Mouse (Mus musculus): ENCODE measurements around the gene Prkaa1. TPM values are rescaled to one million over a fixed set of nuclear protein-coding genes. Genes with fewer than 3 reads are reported as not detected.

The Prkaa1 gene
- total RNA-seq, 4 experiments from 2014 or later, result 23.2 to 24.7 (median 24.2) TPM

Other genes starting within 250 kb of the Prkaa1 start
- gene Mroh2b, start 245.1 kb upstream of the Prkaa1 start, total RNA-seq (2022), result not detected
- gene C7, start 80.1 kb upstream of the Prkaa1 start, total RNA-seq (2022), result 1 to 10 TPM in 3 of 4 experiments, under 1 TPM in 1; 0.95 to 1.2 (median 1.1) TPM
- 1 to 10 TPM; 2.2 to 3.0 (median 2.8) TPM for gene Card6, start 35.3 kb upstream of the Prkaa1 start, total RNA-seq (2022)
- 100 to 1,000 TPM; 292 to 338 (median 307) TPM for gene Rpl37, start 27.2 kb upstream of the Prkaa1 start, total RNA-seq (2022)
- 100 to 1,000 TPM in 1 of 4 experiments, 10 to 100 TPM in 3; 81.2 to 100 (median 86.1) TPM for gene Ttc33, start 41.7 kb downstream of the Prkaa1 start, total RNA-seq (2022)
- gene Ptger4, start 100.3 kb downstream of the Prkaa1 start, total RNA-seq (2022), result 1 to 10 TPM in 2 of 4 experiments, under 1 TPM in 2; 0.72 to 1.1 (median 0.91) TPM